Mouse (Mus musculus) intestine, embryonic 15.5 days (tissue): ENCODE results near the gene Arhgap19. TPM values are rescaled to one million over a fixed set of nuclear protein-coding genes. Genes with fewer than 3 reads are reported as not detected.

Experiments
- ATAC-seq: fragments of 200-750 bp; cut with Nextera tagmentation; 2 replicates; pipeline ENCODE4 v1.8.0; 2017; ENCODE audit warnings: moderate TSS enrichment, moderate library complexity
- H3K27ac ChIP-seq: fragments of 300-500 bp; sonication (generic); 2 replicates; pipeline ENCODE4 v1.5.1; 2015; ENCODE audit warnings: mild to moderate bottlenecking, inconsistent platforms
- H3K27me3 ChIP-seq: fragments of 300-500 bp; sonication (generic); replicated peaks from 2 replicates; pipeline ENCODE4 v1.6.1; 2015; ENCODE audit warnings: inconsistent platforms
- H3K36me3 ChIP-seq: fragments of 300-500 bp; sonication (generic); 2 replicates; pipeline ENCODE4 v1.6.1; 2015; ENCODE audit warnings: inconsistent platforms
- H3K4me1 ChIP-seq: fragments of 300-500 bp; sonication (generic); replicated peaks from 2 replicates; pipeline ENCODE4 v1.6.1; 2015; ENCODE audit warnings: inconsistent platforms
- H3K4me2 ChIP-seq: fragments of 300-500 bp; sonication (generic); replicated peaks from 2 replicates; pipeline ENCODE4 v1.6.1; 2015; ENCODE audit warnings: mild to moderate bottlenecking, inconsistent platforms
- H3K4me3 ChIP-seq: fragments of 300-500 bp; sonication (generic); replicated peaks from 2 replicates; pipeline ENCODE4 v1.5.1; 2015; ENCODE audit warnings: inconsistent platforms
- H3K9ac ChIP-seq: fragments of 300-500 bp; sonication (generic); 2 replicates; pipeline ENCODE4 v1.6.1; 2015; ENCODE audit warnings: inconsistent platforms
- H3K9me3 ChIP-seq: fragments of 300-500 bp; sonication (generic); 2 replicates; pipeline ENCODE4 v1.6.1; 2016; ENCODE audit warnings: inconsistent platforms
- WGBS: fragments of 180-500 bp; shearing (Covaris S2); methylation state at CpG from one replicate; pipeline ENCODE4 v1.1.7; 2015; 5-methylcytosine and 5-hydroxymethylcytosine counted together
- polyA plus RNA-seq: library from polyadenylated mRNA; unstranded; fragments of >200 nt; fragmentation: Nextera tagmentation; extraction: Ambion mirVana; gene quantifications from 2 replicates; pipeline ENCODE4 v1.2.1, GENCODE M21; 2015

Gene Arhgap19
- polyA plus RNA-seq, 1 experiment from 2014 or later, result 19.4 TPM

DNA sequence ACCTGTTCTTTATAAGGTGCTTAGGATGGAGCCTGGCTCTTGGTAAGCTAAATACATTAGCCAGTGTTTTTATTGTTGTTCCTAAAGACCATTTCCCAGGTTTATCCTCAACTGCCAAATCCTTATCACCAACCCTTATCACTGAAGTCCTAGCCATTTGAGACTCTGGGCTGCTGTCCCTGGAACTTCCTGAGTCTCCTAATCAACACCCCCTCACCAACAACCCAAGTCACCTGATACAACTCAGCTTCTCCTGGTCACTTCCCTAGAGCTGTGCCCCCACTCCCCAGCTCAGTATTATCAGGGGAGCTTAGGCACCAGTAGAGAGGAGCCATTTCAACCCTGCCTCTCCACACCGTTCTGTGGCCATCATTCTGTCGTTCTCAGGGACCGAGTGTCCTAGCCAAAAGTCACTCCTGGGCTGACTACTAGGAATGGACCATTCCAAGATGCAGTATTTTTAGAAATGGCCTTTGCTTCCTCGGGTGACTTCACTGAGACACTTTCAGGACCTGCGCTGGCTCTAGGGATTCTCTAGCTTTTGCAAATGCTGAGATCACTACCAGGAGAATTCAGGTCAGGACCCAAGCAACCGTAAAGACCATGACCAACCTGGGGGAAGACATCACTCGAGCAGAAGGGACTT lies 39.4 kb upstream of the Arhgap19 start:
- H3K9me3 ChIP-seq, result no peaks in the 10 kb centered on the region
- H3K4me3 ChIP-seq, result no peak overlapping the region
- H3K4me2 ChIP-seq, result no peak overlapping the region
- no peak overlapping the region for H3K9ac ChIP-seq
- no peak overlapping the region for H3K27ac ChIP-seq
- ATAC-seq, result no peak
- 73% methylated on average over 7 of the region's 7 CpGs for WGBS
- no peaks in the 10 kb centered on the region for H3K36me3 ChIP-seq
- peaks cover 11% of the 10 kb centered on the region; the same call in 1 of the 2 replicates for H3K4me1 ChIP-seq
- no peaks in the 10 kb centered on the region for H3K27me3 ChIP-seq

DNA sequence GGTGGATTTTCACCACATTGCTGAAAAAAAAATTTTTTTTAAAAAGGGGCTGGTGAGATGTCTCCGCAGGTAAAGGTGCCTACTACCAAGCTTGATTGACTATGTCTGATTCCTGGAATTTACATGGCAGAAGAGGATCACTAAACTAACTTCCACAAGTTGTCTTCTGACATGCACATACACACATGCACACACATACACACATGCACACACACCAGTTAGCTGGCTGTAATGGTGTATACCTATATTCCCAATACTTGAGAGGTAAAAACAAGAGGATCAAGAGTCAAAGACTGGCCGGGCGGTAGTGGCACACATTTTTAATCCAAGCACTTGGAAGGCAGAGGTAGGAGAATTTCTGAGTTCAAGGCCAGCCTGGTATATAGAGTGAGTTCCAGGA lies 37.8 kb upstream of the Arhgap19 start:
- ATAC-seq, result no peak
- H3K4me1 ChIP-seq, result peaks cover 8% of the 10 kb centered on the region; the same call in 1 of the 2 replicates
- H3K9ac ChIP-seq, result no peak overlapping the region
- no peak overlapping the region for H3K4me3 ChIP-seq
- no peaks in the 10 kb centered on the region for H3K27me3 ChIP-seq
- no peaks in the 10 kb centered on the region for H3K9me3 ChIP-seq
- peak overlapping the region; percentile 63 for H3K27ac ChIP-seq
- H3K4me2 ChIP-seq, result 0 out of 2 replicates have a peak overlapping the region, but pooled peaks have one; percentile 24
- WGBS, result 91% methylated on average over 3 of the region's 3 CpGs
- H3K36me3 ChIP-seq, result no peaks in the 10 kb centered on the region

GRCm38 (mm10) chr19:41838808-41839207 lies 37.0 kb upstream of the Arhgap19 start:
- ATAC-seq, result peak; percentile 74
- no peaks in the 10 kb centered on the region for H3K27me3 ChIP-seq
- H3K36me3 ChIP-seq, result no peaks in the 10 kb centered on the region
- H3K27ac ChIP-seq, result peak overlapping the region; percentile 77
- WGBS, result 23% methylated on average over 6 of the region's 6 CpGs
- H3K9ac ChIP-seq, result no peak overlapping the region
- peak overlapping the region; percentile 9; the same call in 1 of the 2 replicates for H3K4me3 ChIP-seq
- H3K4me1 ChIP-seq, result peaks cover 8% of the 10 kb centered on the region; the same call in 1 of the 2 replicates
- peak overlapping the region; percentile 47 for H3K4me2 ChIP-seq
- no peaks in the 10 kb centered on the region for H3K9me3 ChIP-seq

DNA sequence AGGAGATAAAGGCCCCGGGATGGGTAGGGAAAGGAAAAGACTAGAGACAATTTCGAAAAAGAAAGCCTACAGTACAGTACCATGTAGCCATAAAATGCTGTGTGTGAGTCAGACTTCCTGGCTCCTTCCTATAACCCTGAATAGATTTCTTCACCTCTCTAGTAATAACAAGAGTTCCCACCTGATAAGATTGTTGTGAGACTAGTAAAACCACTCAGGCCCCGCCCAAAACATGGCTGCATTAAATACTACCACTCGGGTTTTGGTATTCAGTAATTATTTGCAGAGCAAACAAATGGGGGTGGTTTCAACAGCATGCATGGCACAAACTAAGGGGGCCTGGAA lies 36.0 kb upstream of the Arhgap19 start:
- H3K9ac ChIP-seq, result no peak overlapping the region
- no peak overlapping the region for H3K4me3 ChIP-seq
- H3K27ac ChIP-seq, result peak overlapping the region; percentile 77
- peaks cover 8% of the 10 kb centered on the region; the same call in 1 of the 2 replicates for H3K4me1 ChIP-seq
- whole genome bisulfite sequencing, result 35% methylated on average over 4 of the region's 4 CpGs
- H3K9me3 ChIP-seq, result no peaks in the 10 kb centered on the region
- peak; percentile 80 for ATAC-seq
- no peaks in the 10 kb centered on the region for H3K36me3 ChIP-seq
- no peaks in the 10 kb centered on the region for H3K27me3 ChIP-seq
- H3K4me2 ChIP-seq, result peak overlapping the region; percentile 47

DNA sequence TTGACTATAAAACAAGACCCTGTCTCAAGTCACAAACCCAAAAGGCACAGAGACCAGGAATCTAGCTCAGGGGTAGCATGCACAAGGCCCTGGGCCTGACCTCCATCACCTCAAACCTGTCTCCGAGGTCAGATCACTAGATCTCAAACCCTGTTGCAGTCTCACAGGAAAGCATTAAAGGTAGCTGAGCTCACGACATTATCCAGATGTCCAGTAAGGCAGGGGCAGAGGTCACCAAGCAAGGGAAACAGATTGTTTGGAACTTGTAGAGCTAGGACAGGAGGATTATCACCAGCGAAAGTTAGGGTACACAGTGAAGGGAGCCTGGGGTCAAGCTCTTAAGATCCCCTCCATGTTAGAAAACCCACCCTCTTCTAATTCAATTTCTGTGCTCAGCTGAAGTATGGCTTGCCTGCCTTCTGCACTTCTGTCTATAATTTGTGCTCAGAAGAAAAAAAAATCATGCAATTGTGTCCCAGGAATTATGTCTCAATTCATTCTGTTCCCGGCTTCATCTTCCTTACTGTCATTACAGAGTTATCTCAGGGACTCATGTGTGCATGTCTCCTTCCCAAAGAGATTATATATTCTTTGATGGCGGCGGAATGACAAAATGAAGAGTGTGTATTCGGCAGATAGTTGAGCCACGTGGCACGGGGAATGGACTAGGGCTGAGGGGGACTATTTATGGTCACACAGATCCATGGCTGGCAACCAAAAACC lies 35.5 kb upstream of the Arhgap19 start:
- ATAC-seq, result no peak; the same call in 1 of the 2 replicates
- Histone ChIP-seq H3K4me2 (peak overlapping the region; percentile 47), H3K9me3 (no peaks in the 10 kb centered on the region), H3K4me3 (no peak overlapping the region), H3K36me3 (no peaks in the 10 kb centered on the region), H3K4me1 (peaks cover 8% of the 10 kb centered on the region; the same call in 1 of the 2 replicates), H3K27me3 (no peaks in the 10 kb centered on the region), H3K27ac (peak overlapping the region; percentile 72), H3K9ac (no peak overlapping the region)
- 29% methylated on average over 9 of the region's 9 CpGs for WGBS

DNA sequence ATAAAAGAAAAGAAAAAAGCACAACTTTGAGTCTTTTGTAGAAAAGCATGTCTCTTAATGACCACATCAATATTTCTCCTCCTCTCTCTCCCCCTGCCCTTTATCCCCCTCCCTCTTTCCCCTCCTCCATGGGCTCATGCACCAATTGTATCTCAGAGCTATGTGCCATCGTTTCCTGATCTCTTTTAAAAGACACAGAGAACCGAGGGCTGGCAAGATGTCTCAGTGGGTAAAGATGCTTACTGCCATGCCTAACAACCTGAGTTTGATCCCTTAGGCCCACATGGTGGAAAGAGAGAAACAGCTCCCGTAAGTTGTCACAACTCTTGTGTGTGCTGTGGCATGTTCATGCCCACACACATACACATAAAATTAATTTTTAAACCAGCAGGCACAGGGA lies 34.9 kb upstream of the Arhgap19 start:
- WGBS, result 38% methylated on average over 3 of the region's 3 CpGs
- ATAC-seq, result no peak
- H3K36me3 ChIP-seq, result no peaks in the 10 kb centered on the region
- H3K4me2 ChIP-seq, result no peak overlapping the region
- H3K9me3 ChIP-seq, result no peaks in the 10 kb centered on the region
- peak overlapping the region; percentile 72; the same call in 1 of the 2 replicates for H3K27ac ChIP-seq
- peaks cover 13% of the 10 kb centered on the region for H3K4me1 ChIP-seq
- no peak overlapping the region for H3K9ac ChIP-seq
- H3K27me3 ChIP-seq, result peaks cover 5% of the 10 kb centered on the region; the same call in 1 of the 2 replicates
- no peak overlapping the region for H3K4me3 ChIP-seq

DNA sequence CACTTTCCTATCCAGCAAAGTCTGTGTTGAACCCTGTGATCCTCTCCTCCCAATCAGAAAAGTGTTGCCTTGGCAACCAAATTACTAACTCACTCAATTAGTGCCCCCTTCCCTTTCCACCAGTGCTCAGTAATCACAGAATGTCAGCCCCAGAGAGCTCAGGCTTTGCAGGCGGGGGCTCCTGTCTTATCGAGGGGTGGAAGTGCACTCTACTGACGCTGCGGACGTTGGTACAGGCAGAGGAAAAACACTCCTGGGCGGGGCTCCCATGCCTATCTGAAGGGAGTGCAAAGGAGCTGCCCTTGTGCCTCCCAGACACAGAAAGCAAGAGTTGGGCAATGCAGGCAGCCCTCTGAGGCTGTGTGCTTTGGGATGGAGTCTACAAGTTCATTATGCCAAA lies 34.0 kb upstream of the Arhgap19 start:
- Histone ChIP-seq H3K4me1 (peaks cover 17% of the 10 kb centered on the region), H3K4me3 (no peak overlapping the region), H3K36me3 (no peaks in the 10 kb centered on the region), H3K27me3 (peaks cover 6% of the 10 kb centered on the region; the same call in 1 of the 2 replicates), H3K9ac (no peak overlapping the region), H3K27ac (peak overlapping the region; percentile 8), H3K9me3 (no peaks in the 10 kb centered on the region), H3K4me2 (peak overlapping the region; percentile 33; the same call in 1 of the 2 replicates)
- WGBS, result 2% methylated on average over 6 of the region's 6 CpGs
- ATAC-seq, result peak; percentile 77

- no peak for ATAC-seq
- Histone ChIP-seq H3K36me3 (no peaks in the 10 kb centered on the region), H3K4me3 (no peak overlapping the region), H3K9me3 (no peaks in the 10 kb centered on the region), H3K27me3 (peaks cover 6% of the 10 kb centered on the region; the same call in 1 of the 2 replicates), H3K9ac (no peak overlapping the region), H3K4me1 (peaks cover 20% of the 10 kb centered on the region), H3K27ac (peak overlapping the region; percentile 8; the same call in 1 of the 2 replicates), H3K4me2 (0 out of 2 replicates have a peak overlapping the region, but pooled peaks have one; percentile 33)
- WGBS, result 61% methylated on average over 6 of the region's 6 CpGs
Measured at GRCm38 (mm10) chr19:41835407-41835806, 33.6 kb upstream of the Arhgap19 start.

GRCm38 (mm10) chr19:41832501-41833201 lies 30.8 kb upstream of the Arhgap19 start:
- H3K4me3 ChIP-seq, result no peak overlapping the region

DNA sequence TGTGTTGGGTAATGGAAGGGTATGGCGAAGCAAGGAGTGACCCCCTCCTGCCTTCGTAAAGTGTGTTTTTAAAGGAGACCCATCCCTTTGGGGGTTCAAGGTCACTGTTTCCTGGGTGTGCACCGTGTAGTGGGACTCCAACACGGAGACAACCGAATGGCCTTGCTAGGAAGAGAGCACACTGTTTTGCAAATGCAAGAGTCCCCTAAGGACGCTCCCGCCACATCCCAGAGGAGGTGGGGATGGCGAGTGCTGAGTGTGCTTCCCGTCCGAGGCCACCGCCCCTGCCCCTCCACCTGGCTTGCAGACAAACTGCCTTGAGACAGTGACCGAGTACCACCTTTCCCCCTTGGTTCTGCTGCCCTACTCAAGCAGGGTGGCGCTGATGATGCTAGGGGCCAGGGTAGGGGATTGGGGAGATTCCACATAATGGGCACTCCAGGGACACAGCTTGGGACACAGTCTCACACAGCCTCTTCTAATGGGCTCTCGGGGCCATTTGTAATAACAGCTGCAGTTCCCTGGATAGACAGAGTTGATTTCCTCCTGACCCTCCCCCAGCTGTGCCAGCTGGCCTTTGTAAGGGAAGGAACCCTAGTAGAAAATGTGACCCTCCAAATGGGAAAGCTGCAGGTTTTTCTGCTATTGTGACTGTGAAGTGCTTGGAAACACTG lies 30.0 kb upstream of the Arhgap19 start:
- Histone ChIP-seq H3K9ac (0 out of 2 replicates have a peak overlapping the region, but pooled peaks have one; percentile 73), H3K9me3 (no peaks in the 10 kb centered on the region), H3K4me3 (peak overlapping the region; percentile 72), H3K27me3 (peaks cover 6% of the 10 kb centered on the region; the same call in 1 of the 2 replicates), H3K36me3 (no peaks in the 10 kb centered on the region), H3K27ac (0 out of 2 replicates have a peak overlapping the region, but pooled peaks have one; percentile 32), H3K4me2 (peak overlapping the region; percentile 85), H3K4me1 (peaks cover 16% of the 10 kb centered on the region)
- WGBS, result 12% methylated on average over 14 of the region's 14 CpGs
- ATAC-seq, result no peak

More at GRCm38 (mm10) chr19:41832501-41833201, 30.8 kb upstream of the Arhgap19 start:
- peak overlapping the region; percentile 85 for H3K4me2 ChIP-seq
- peaks cover 20% of the 10 kb centered on the region for H3K4me1 ChIP-seq
- no peak for ATAC-seq
- H3K27ac ChIP-seq, result no peak overlapping the region
- H3K36me3 ChIP-seq, result no peaks in the 10 kb centered on the region
- no peak overlapping the region for H3K9ac ChIP-seq
- WGBS, result 84% methylated on average over 13 of the region's 13 CpGs
- peaks cover 6% of the 10 kb centered on the region; the same call in 1 of the 2 replicates for H3K27me3 ChIP-seq
- H3K9me3 ChIP-seq, result no peaks in the 10 kb centered on the region

GRCm38 (mm10) chr19:41831101-41831570 lies 29.3 kb upstream of the Arhgap19 start:
- WGBS, result under 1% methylated on average over 19 of the region's 19 CpGs
- Histone ChIP-seq H3K4me3 (peak overlapping the region; percentile 72), H3K9me3 (no peaks in the 10 kb centered on the region), H3K9ac (peak overlapping the region; percentile 73), H3K36me3 (no peaks in the 10 kb centered on the region), H3K4me1 (peaks cover 16% of the 10 kb centered on the region), H3K4me2 (peak overlapping the region; percentile 85), H3K27me3 (peaks cover 6% of the 10 kb centered on the region; the same call in 1 of the 2 replicates), H3K27ac (no peak overlapping the region)
- no peak for ATAC-seq
